Mouse (Mus musculus) spleen, adult 12 weeks (tissue): Measurements from ENCODE around the gene Spaca7.
"Not testable (repeated sequence)": the region's sequence is repeated elsewhere in the genome, so short reads cannot be mapped to it uniquely, and the experiment has no call there.

ENCODE experiments used
- DNase-seq: peaks from one replicate; pipeline ENCODE4 v3.0.0; 2022; ENCODE audit warnings: low spot score

Gene Spaca7

GRCm38 (mm10) chr8:12572814-12573534 lies at the start of gene Spaca7:
Gene Spaca7, plus strand, starts transcription at chr8:12573029.
- DNase-seq = no peak

- no peak for DNase-seq
Observed at GRCm38 (mm10) chr8:12524279-12524678, 48.5 kb upstream of the Spaca7 start.

GRCm38 (mm10) chr8:12528659-12529058 lies 44.2 kb upstream of the Spaca7 start:
- no peak for DNase-seq

GRCm38 (mm10) chr8:12535617-12536016 lies 37.2 kb upstream of the Spaca7 start:
- DNase-seq = no peak

GRCm38 (mm10) chr8:12536306-12536705 lies 36.5 kb upstream of the Spaca7 start:
- DNase-seq = no peak

GRCm38 (mm10) chr8:12545236-12545635 lies 27.6 kb upstream of the Spaca7 start:
- DNase-seq = no peak

GRCm38 (mm10) chr8:12545671-12546070 lies 27.2 kb upstream of the Spaca7 start:
- no peak for DNase-seq

- DNase-seq = no peak
Observed at GRCm38 (mm10) chr8:12547466-12548220, 25.2 kb upstream of the Spaca7 start.

- DNase-seq = no peak
Observed at GRCm38 (mm10) chr8:12548255-12548654, 24.6 kb upstream of the Spaca7 start.

GRCm38 (mm10) chr8:12548680-12549079 lies 24.1 kb upstream of the Spaca7 start:
- no peak for DNase-seq

- DNase-seq = no peak
Observed at GRCm38 (mm10) chr8:12555515-12556145, 17.2 kb upstream of the Spaca7 start.

- DNase-seq = no peak
Observed at GRCm38 (mm10) chr8:12558786-12559185, 14.0 kb upstream of the Spaca7 start.

GRCm38 (mm10) chr8:12561403-12561960 lies 11.3 kb upstream of the Spaca7 start:
- DNase-seq = no peak

GRCm38 (mm10) chr8:12564307-12564706 lies 8.5 kb upstream of the Spaca7 start:
- no peak for DNase-seq

GRCm38 (mm10) chr8:12565488-12565887 lies 7.3 kb upstream of the Spaca7 start:
- DNase-seq = no peak

- DNase-seq = no peak
Observed at GRCm38 (mm10) chr8:12566509-12566908, 6.3 kb upstream of the Spaca7 start.

- DNase-seq = no peak
Observed at GRCm38 (mm10) chr8:12576003-12576402, 3.2 kb downstream of the Spaca7 start.

GRCm38 (mm10) chr8:12576739-12577138 lies 3.9 kb downstream of the Spaca7 start:
- DNase-seq = no peak

- not testable (repeated sequence) for DNase-seq
Observed at GRCm38 (mm10) chr8:12579339-12579999, 6.6 kb downstream of the Spaca7 start.

- no peak for DNase-seq
Observed at GRCm38 (mm10) chr8:12583785-12584184, 11.0 kb downstream of the Spaca7 start.

- DNase-seq = peak; percentile 30
Observed at GRCm38 (mm10) chr8:12607223-12607622, 34.4 kb downstream of the Spaca7 start.

GRCm38 (mm10) chr8:12608810-12609209 lies 36.0 kb downstream of the Spaca7 start:
- DNase-seq = no peak
